Mouse (Mus musculus) heart, embryonic 12.5 days (tissue): Measurements from ENCODE around the gene Bbs9. TPM values are rescaled to one million over a fixed set of nuclear protein-coding genes. Genes with fewer than 3 reads are reported as not detected.

Source experiments
- ATAC-seq: fragments of 200-750 bp; cut with Nextera tagmentation; 2 replicates; pipeline ENCODE4 v1.8.0; 2017; ENCODE audit warnings: moderate TSS enrichment, moderate library complexity; ENCODE audit not compliant: insufficient number of reproducible peaks, low FRiP score
- H3K27ac ChIP-seq: fragments of 300-500 bp; sonication (generic); 2 replicates; pipeline ENCODE4 v1.5.1; 2016; ENCODE audit warnings: mild to moderate bottlenecking, moderate library complexity; ENCODE audit not compliant: poor library complexity, severe bottlenecking
- H3K27me3 ChIP-seq: fragments of 300-500 bp; sonication (generic); replicated peaks from 2 replicates; pipeline ENCODE4 v1.6.1; 2016; ENCODE audit warnings: mild to moderate bottlenecking, moderate library complexity
- H3K36me3 ChIP-seq: fragments of 300-500 bp; sonication (generic); 2 replicates; pipeline ENCODE4 v1.6.1; 2016; ENCODE audit warnings: mild to moderate bottlenecking, moderate library complexity
- H3K4me1 ChIP-seq: fragments of 300-500 bp; sonication (generic); replicated peaks from 2 replicates; pipeline ENCODE4 v1.6.1; 2016; ENCODE audit warnings: mild to moderate bottlenecking
- H3K4me2 ChIP-seq: fragments of 300-500 bp; sonication (generic); 2 replicates; pipeline ENCODE4 v1.6.1; 2016; ENCODE audit warnings: mild to moderate bottlenecking, moderate library complexity
- H3K4me3 ChIP-seq: fragments of 300-500 bp; sonication (generic); 2 replicates; pipeline ENCODE4 v1.5.1; 2016; ENCODE audit warnings: mild to moderate bottlenecking
- H3K9ac ChIP-seq: fragments of 300-500 bp; sonication (generic); 2 replicates; pipeline ENCODE4 v1.6.1; 2016; ENCODE audit warnings: mild to moderate bottlenecking, moderate library complexity
- H3K9me3 ChIP-seq: fragments of 300-500 bp; sonication (generic); replicated peaks from 2 replicates; pipeline ENCODE4 v1.6.1; 2016; ENCODE audit warnings: mild to moderate bottlenecking, moderate library complexity
- WGBS: fragments of 180-500 bp; shearing (Covaris S2); methylation state at CpG from one replicate; pipeline ENCODE4 v1.1.7; 2016; 5-methylcytosine and 5-hydroxymethylcytosine counted together
- polyA plus RNA-seq: library from polyadenylated mRNA; unstranded; fragments of >200 nt; fragmentation: Nextera tagmentation; extraction: Ambion mirVana; gene quantifications from 2 replicates; pipeline ENCODE4 v1.2.1, GENCODE M21; 2016

Gene Bbs9
- polyA plus RNA-seq, 1 experiment from 2014 or later: 8.0 TPM

DNA sequence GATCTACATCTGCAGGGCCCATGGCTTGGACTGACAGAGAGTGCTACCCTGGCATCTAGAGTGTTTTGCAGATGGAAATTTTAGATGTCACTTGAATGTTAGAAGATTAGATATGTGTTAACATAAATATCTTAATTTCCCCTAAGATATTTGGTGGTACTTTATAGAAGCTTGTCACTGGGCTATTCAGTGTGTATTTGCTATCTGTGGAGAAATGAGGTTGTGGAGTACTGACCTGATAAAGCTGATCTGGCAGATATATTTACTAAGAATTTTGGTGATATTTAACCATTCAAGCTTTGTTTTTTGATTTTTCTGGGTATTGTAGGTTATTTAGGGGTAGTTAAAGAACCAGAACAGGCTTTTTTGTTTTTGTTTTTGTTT lies 276.0 kb downstream of the Bbs9 start:
- no peak overlapping the region for H3K4me2 ChIP-seq
- H3K9ac ChIP-seq: no peak overlapping the region
- H3K27me3 ChIP-seq: no peaks in the 10 kb centered on the region
- no peak for ATAC-seq
- no peak overlapping the region for H3K4me3 ChIP-seq
- no peak overlapping the region for H3K27ac ChIP-seq
- H3K4me1 ChIP-seq: peaks cover 12% of the 10 kb centered on the region; the same call in 1 of the 2 replicates
- no peaks in the 10 kb centered on the region for H3K36me3 ChIP-seq
- no peaks in the 10 kb centered on the region for H3K9me3 ChIP-seq

DNA sequence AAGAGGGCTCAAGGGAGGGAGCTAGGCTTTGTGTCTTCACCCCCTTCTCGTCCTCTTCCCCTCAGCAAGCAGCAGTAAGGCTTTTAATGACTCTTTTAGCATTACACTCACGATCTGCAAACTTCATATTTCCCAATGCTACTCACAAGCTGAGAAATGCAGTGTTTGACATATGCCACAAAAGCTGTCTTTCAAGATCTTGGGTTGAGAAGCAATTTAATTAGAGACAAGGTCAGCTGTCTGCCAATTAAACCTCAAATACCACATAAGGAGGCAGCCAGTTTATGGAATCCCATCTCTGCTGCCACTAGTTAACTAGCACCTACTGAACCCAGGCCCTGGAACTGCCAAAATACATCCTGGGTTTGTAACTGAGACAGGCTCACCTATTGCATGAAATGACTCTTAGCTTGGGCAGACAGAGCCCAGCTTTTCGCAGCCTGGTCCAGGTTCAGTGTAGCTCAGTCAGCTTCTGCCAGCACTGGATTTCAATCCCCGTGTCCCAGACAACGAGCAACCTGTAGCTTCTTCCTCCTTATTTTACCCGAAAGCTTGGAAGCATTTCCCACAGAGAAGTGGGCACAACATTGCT lies 278.7 kb downstream of the Bbs9 start:
- Histone ChIP-seq H3K4me3 (no peak overlapping the region), H3K4me2 (no peak overlapping the region), H3K9me3 (no peaks in the 10 kb centered on the region), H3K27me3 (no peaks in the 10 kb centered on the region), H3K4me1 (0 out of 2 replicates have a peak, but pooled peaks cover 3% of the 10 kb centered on the region), H3K9ac (no peak overlapping the region), H3K27ac (no peak overlapping the region), H3K36me3 (no peaks in the 10 kb centered on the region)
- 76% methylated on average over 6 of the region's 6 CpGs for WGBS
- ATAC-seq: no peak

DNA sequence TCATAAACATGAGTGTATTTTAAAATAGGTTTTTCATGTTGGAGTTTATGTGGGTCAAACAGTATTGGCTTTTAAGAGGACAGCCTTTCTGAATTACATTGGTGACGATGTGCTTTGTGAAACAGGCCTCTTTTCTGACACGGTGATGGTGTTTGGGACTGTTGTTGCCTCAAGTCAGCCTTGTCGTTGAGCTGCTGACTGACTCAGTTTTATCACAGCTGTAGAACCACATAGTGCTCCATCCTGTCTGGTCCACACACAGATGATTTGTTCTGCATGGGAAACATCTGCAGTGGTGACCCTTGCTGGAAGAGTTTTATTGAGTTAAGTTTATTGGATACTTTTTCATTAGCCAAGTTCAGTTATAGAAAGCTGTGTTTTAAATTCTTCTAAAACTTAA lies 283.0 kb downstream of the Bbs9 start:
- Histone ChIP-seq H3K4me3 (no peak overlapping the region), H3K27me3 (no peaks in the 10 kb centered on the region), H3K9ac (no peak overlapping the region), H3K27ac (no peak overlapping the region), H3K9me3 (no peaks in the 10 kb centered on the region), H3K4me2 (no peak overlapping the region), H3K36me3 (no peaks in the 10 kb centered on the region), H3K4me1 (no peaks in the 10 kb centered on the region)
- WGBS: 59% methylated on average over 3 of the region's 3 CpGs
- no peak for ATAC-seq

DNA sequence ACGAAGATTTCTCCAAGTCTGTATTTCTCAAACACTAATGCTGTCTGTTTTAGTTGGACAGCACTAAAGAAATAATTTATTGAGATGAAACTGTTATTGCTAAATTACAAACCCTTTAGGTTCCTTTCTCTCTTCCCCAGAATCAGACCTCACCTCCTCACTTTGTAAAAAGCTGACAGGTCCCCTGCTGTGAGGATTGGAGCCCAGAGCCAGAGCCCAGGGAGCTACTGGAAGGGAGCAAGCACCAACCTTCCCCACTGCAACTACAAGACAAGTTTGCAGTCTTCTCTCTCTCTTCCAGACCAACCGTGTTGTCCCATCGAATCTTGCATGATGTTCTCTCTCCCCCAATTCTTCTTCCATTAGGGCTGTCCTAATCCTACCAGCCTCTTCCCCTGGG lies 283.7 kb downstream of the Bbs9 start:
- Histone ChIP-seq H3K9ac (no peak overlapping the region), H3K27ac (no peak overlapping the region), H3K4me3 (no peak overlapping the region), H3K9me3 (no peaks in the 10 kb centered on the region), H3K4me1 (no peaks in the 10 kb centered on the region), H3K27me3 (no peaks in the 10 kb centered on the region), H3K4me2 (no peak overlapping the region), H3K36me3 (no peaks in the 10 kb centered on the region)
- 49% methylated on average over 3 of the region's 3 CpGs for WGBS
- no peak for ATAC-seq

DNA sequence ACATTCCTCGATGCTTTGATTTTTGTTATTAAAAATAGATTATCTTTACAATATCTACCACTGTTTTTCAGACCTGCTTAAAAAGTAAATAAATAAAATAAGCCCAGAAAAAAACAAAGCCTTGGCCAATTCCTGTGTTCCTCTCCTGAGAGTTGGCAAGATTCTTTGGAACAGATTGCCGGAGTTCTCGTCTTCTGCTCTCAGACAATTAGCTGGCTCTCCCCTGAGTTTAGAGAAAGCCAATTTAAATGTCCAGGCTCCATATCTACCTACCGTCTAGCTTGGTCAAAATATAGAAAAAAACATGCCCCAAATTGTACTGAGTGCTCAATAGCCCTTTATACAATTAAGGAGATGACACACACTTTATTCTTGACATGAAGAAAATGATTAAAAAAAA lies 284.9 kb downstream of the Bbs9 start:
- Histone ChIP-seq H3K27ac (no peak overlapping the region), H3K36me3 (no peaks in the 10 kb centered on the region), H3K4me3 (no peak overlapping the region), H3K4me2 (no peak overlapping the region), H3K4me1 (no peaks in the 10 kb centered on the region), H3K9ac (no peak overlapping the region), H3K27me3 (no peaks in the 10 kb centered on the region), H3K9me3 (no peaks in the 10 kb centered on the region)
- 88% methylated on average over 4 of the region's 4 CpGs for WGBS
- no peak for ATAC-seq

DNA sequence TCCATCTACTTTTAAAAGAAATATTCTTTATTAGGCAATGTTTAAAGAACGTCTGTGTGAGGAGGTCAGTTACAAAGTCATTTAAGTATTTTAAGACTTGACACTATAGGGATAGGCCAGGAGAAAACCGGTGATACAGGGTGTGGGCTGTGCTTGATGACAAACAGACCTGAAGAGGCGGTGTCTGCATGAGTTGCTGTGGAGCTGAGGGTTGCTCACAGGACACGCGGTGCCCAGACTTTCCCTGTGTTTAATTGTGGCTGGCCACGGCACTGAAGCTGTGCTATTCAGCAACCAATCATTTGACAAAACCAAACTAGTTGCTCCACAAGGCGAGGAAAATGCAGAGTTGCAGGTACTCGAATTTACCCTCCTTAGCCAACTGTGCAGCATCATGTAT lies 286.0 kb downstream of the Bbs9 start:
- H3K9ac ChIP-seq: no peak overlapping the region
- no peak overlapping the region for H3K4me3 ChIP-seq
- no peaks in the 10 kb centered on the region for H3K9me3 ChIP-seq
- H3K4me1 ChIP-seq: no peaks in the 10 kb centered on the region
- ATAC-seq: no peak
- no peaks in the 10 kb centered on the region for H3K36me3 ChIP-seq
- H3K27ac ChIP-seq: no peak overlapping the region
- no peak overlapping the region for H3K4me2 ChIP-seq
- 69% methylated on average over 8 of the region's 8 CpGs for WGBS
- H3K27me3 ChIP-seq: no peaks in the 10 kb centered on the region

DNA sequence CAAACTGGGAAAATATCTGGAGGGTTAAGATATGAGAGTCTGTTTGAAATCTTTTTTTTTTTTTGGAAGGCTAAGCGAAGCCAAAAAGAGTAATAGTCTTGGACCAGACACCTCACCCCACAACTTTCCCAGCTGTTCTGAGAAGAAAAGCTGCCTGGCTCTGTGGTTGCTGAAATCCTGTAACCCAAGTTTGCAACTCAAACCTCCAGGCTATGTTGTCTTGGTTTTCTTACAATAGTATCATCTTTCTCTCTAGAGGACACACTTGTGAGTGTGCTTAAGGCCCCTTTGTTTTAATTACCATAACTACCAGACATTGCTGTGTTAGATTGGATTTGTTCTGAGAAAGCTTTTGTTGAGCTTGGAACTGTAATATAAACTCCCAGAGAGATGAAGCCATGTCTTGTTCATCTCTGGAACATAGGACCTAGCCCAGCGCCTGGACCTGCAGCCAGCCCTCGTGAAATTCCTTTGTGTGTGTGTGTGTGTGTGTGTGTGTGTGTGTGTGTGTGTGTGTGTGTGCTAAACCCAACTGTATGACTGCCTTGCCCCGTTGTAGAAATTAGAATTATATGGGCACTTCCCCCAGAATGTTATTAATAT lies 290.2 kb downstream of the Bbs9 start:
- Histone ChIP-seq H3K27ac (no peak overlapping the region), H3K4me1 (no peaks in the 10 kb centered on the region), H3K4me2 (no peak overlapping the region), H3K27me3 (no peaks in the 10 kb centered on the region), H3K9ac (no peak overlapping the region), H3K36me3 (no peaks in the 10 kb centered on the region), H3K4me3 (no peak overlapping the region), H3K9me3 (no peaks in the 10 kb centered on the region)
- no peak for ATAC-seq
- 69% methylated on average over 4 of the region's 4 CpGs for WGBS

DNA sequence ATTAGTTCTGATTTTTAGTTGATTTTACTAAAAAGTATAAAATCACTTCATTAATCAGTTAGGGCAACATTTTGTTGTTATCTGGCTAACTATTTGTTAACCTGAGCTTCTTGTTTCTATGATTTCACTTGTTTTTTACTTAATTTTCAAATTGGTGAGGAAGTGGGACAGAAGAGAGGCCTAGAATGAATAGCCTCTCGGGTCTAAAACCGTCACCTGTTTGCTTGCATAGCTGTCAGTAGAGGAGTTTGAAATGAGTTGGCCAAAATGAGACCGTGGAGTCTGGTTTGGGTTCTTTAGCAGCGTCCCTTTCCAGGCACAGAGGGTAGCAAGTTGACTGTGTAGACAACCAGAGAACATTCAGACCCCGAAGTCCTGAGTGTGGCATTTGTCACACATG lies 291.6 kb downstream of the Bbs9 start:
- H3K27me3 ChIP-seq: no peaks in the 10 kb centered on the region
- no peak overlapping the region for H3K4me2 ChIP-seq
- no peak overlapping the region for H3K9ac ChIP-seq
- H3K9me3 ChIP-seq: no peaks in the 10 kb centered on the region
- WGBS: 73% methylated on average over 5 of the region's 5 CpGs
- H3K36me3 ChIP-seq: no peaks in the 10 kb centered on the region
- no peaks in the 10 kb centered on the region for H3K4me1 ChIP-seq
- no peak overlapping the region for H3K4me3 ChIP-seq
- ATAC-seq: no peak
- no peak overlapping the region for H3K27ac ChIP-seq

DNA sequence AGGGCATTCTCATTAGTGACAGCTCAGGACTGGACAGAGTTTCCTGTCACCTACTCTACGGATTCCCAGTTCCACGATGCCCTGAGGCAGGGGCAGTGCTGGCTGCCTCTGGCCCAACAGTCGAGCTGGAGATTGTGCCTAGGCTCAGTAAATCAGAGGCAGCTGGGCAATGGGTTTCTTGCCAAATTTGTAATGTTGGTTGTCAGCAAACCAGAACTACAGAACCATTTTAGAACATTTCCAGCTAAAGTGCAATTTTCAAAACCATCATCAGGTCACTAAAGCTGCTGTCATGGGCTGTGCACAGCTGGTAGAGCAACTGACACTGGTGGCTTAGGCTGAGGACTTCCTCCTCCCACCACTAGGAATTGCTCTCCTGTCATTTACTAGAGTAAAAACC lies 292.3 kb downstream of the Bbs9 start:
- 53% methylated on average over 3 of the region's 3 CpGs for WGBS
- no peak overlapping the region for H3K27ac ChIP-seq

DNA sequence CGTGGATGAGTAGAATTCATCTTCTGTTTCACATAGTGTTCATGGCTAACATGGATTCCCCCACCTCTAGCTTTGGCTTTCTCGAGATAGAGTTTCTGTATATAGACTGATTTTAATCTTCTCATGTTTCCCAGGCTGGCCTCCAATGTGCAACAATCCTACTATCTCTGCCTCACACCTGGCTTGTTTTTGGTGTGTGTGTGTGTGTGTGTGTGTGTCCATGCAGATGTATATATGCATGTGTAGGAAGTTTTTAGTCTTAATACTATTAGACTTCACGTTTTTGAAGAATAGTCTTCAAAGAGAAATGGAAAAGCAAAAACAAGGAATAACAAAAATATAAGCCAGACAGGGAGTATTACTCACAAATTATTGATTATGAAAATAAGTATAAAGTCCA lies 296.3 kb downstream of the Bbs9 start:
- no peak for ATAC-seq
- H3K4me3 ChIP-seq: no peak overlapping the region
- H3K27me3 ChIP-seq: no peaks in the 10 kb centered on the region
- 77% methylated on average over 3 of the region's 3 CpGs for WGBS
- no peaks in the 10 kb centered on the region for H3K9me3 ChIP-seq
- H3K4me1 ChIP-seq: no peaks in the 10 kb centered on the region
- no peak overlapping the region for H3K9ac ChIP-seq
- H3K4me2 ChIP-seq: no peak overlapping the region
- no peak overlapping the region for H3K27ac ChIP-seq
- H3K36me3 ChIP-seq: no peaks in the 10 kb centered on the region

More for the DNA sequence above, 292.3 kb downstream of the Bbs9 start:
- Histone ChIP-seq H3K9ac (no peak overlapping the region), H3K9me3 (no peaks in the 10 kb centered on the region), H3K36me3 (no peaks in the 10 kb centered on the region), H3K27me3 (no peaks in the 10 kb centered on the region), H3K4me1 (no peaks in the 10 kb centered on the region), H3K4me3 (no peak overlapping the region), H3K4me2 (no peak overlapping the region)
- ATAC-seq: no peak

DNA sequence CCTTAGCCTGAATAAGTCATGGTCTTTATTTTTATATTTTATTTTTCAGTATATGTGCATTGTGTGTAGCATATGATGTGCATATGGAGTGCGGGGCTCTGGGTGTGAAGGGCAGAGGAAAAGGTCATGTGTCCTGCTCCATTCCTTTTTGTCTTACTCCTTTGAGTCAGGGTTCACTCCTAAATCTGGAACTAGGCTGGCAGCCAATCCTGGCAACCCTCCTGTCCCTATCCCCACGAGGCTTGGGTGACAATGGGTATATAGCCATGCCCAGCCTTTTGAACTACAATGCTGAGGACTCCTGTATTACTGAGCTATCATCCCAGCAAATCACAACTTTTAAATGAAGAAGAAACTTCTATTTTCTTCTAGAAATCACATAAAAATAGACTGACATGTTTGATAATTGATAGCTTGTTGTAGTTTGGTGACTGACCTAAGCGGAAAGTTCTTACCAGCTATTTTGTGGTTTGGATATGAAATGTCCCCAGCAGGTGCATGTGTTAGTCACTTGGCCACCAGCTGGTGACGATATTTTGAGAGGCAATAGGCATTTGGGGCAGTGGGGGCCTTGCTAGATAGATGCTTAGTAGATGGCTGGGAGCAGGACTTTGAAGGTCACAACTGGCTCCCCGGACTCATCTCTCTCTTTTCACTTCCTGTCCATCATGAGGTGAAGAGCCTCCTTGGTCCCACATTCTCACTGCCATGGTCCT lies 300.9 kb downstream of the Bbs9 start:
- Histone ChIP-seq H3K9me3 (no peaks in the 10 kb centered on the region), H3K27ac (no peak overlapping the region), H3K36me3 (no peaks in the 10 kb centered on the region), H3K27me3 (no peaks in the 10 kb centered on the region), H3K9ac (no peak overlapping the region), H3K4me1 (no peaks in the 10 kb centered on the region), H3K4me2 (no peak overlapping the region), H3K4me3 (no peak overlapping the region)
- 76% methylated on average over 5 of the region's 5 CpGs for WGBS
- no peak for ATAC-seq
